Mouse (Mus musculus) kidney, postnatal 10 days (tissue): ENCODE measurements around the gene Rffl.

Source experiments
- DNase-seq: peaks from one replicate; pipeline ENCODE4 v3.0.0; 2021; ENCODE audit warnings: mixed read lengths

Rffl gene

DNA sequence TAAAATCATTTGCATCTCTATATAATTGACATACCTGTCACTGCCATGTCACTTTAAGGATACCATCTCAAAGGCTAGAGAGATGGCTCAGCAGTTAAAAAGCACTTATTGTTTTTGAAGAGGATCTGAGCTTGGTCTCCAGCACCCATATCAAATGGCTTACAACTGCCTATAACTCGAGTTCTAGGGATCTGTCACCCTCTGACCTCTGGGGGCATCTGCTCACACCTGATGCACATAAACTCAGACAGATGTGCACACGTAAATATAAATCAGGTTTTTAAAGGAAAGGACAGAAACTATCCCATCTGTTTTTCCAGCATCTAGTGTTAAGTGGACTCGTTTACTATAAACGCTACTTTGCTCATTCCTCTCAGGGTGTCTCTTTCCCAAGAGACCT, 107.7 kb downstream of the Rffl start:
- DNase-seq, result no peak

DNA sequence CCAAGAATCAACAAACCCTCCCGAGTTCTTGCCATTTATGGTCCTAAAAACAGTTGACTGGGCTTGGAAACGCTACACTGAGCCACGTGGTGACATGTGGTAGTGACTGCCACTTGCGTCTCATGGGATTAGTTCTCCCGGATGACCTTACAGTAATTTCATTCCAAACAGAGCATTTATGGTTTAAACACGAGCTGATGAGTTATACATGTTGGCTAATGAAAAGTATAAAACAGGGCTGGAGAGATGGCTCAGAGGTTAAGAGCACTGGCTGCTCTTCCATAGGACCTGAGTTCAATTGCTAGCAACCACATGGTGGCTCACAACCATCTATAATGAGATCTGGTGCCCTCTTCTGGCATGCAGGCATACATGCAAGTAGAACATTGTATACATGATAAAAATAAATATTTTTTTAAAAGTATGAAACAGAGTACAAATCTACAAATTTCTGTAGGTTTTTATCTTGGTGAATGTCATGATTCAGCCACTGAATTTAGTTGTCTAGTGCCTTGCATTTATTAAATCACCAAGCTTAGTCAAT, 108.7 kb downstream of the Rffl start:
- DNase-seq, result no peak

DNA sequence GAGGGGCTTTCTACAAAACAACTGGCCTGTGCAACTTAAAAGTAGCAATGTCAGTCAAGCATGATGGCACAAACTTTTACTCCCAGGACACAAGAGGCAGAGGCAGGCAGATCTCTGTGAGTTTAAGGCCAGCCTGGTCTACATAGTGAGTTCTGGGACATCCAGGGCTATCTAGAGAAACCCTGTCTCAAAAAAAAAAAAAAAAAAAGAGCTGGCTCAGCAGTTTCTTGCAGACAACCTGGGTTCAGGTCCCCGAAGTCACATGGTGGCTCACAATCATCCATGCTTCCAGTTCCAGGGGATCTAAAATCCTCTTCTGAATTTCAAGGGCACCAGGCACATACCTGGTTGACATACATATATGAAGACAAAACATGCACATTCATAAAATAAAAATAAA, 115.1 kb downstream of the Rffl start:
- no peak for DNase-seq
